Comparison of ENCODE assay signal across 11 mouse cellular contexts in the genomic region with DNA sequence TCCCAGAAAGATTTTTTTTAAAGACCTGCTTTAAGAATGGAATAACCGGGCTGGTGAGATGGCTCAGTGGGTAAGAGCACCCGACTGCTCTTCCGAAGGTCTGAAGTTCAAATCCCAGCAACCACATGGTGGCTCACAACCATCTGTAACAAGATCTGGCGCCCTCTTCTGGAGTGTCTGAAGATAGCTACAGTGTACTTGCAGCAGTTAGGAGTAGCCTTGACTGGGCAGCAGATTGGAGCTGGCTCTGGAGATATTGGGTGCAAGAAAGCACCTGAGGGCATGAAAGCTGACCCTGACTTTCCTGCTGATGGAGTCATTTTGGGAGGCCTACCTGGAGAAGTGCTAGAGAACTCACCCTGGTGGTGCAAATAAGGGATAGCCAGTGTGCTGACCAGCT. TPM values are rescaled to one million over a fixed set of nuclear protein-coding genes. Genes with fewer than 3 reads are reported as not detected.
A peak's percentile ranks its signal among the peaks of the same experiment; 100 is the strongest.
DNase-seq lines count a peak whose midpoint lies in the region; ATAC-seq and TF ChIP-seq lines count a peak whose summit lies in the region.
"Not testable (repeated sequence)": the region's sequence is repeated elsewhere in the genome, so short reads cannot be mapped to it uniquely, and the experiment has no call there.
"Had no signal": no experiment of that assay in that cellular context is flagged by ENCODE, and none has a peak within 500 bp of the region (broad histone marks: within the 10 kb centered on the region; RNA-seq: fewer than 3 reads in every experiment).

No protein-coding gene starts in this region.

- not testable (repeated sequence) for H3K4me2 ChIP-seq in forebrain, postnatal 0 days (ENCODE audit: low read depth); liver, embryonic 13.5 days; midbrain, postnatal 0 days (ENCODE audit: low read depth, low read length, poor library complexity, severe bottlenecking)

- not testable (repeated sequence) for H3K9ac ChIP-seq in forebrain, postnatal 0 days; liver, embryonic 13.5 days; midbrain, postnatal 0 days (replicated peaks; ENCODE audit: low read length, poor library complexity, severe bottlenecking)

- not testable (repeated sequence) for H3K4me3 ChIP-seq in E14TG2a.4 (replicated peaks; ENCODE audit: low read length); forebrain, postnatal 0 days (ENCODE audit: low read depth, low read length); kidney, adult 2 months (ENCODE audit: insufficient read depth, low read depth, low read length); liver, embryonic 13.5 days (replicated peaks); midbrain, postnatal 0 days (ENCODE audit: low read depth, low read length); thymus, adult 2 months (ENCODE audit: control insufficient read depth, insufficient read depth, low read length)

- H3K27me3 ChIP-seq in E14TG2a.4 (ENCODE audit: insufficient read depth, low read length); forebrain, postnatal 0 days (ENCODE audit: insufficient read depth, low read length); kidney, adult 2 months (replicated peaks; ENCODE audit: control insufficient read depth, insufficient read depth, low read length); liver, embryonic 13.5 days; midbrain, postnatal 0 days (ENCODE audit: insufficient read depth, low read length); thymus, adult 2 months (ENCODE audit: control insufficient read depth, insufficient read depth, low read length): not testable (repeated sequence)

- not testable (repeated sequence) for H3K9me3 ChIP-seq in E14TG2a.4 (ENCODE audit: low read length); forebrain, postnatal 0 days (ENCODE audit: low read length); liver, embryonic 13.5 days (replicated peaks); midbrain, postnatal 0 days (ENCODE audit: low read length)

- 68% methylated on average over 4 of the region's 4 CpGs for WGBS in forebrain, postnatal 0 days
- WGBS in kidney, adult 2 months: 63% methylated on average over 4 of the region's 4 CpGs
- WGBS in liver, embryonic 13.5 days (ENCODE audit: insufficient replicate concordance): 69% methylated on average over 4 of the region's 4 CpGs
- WGBS in midbrain, postnatal 0 days: 75% methylated on average over 4 of the region's 4 CpGs
- WGBS in thymus, adult 2 months: 83% methylated on average over 4 of the region's 4 CpGs

- peaks cover 23% of the 10 kb centered on the region for H3K4me1 ChIP-seq in E14TG2a.4 (replicated peaks; ENCODE audit: low read depth, low read length)
- H3K4me1 ChIP-seq in forebrain, postnatal 0 days (ENCODE audit: insufficient read depth); kidney, adult 2 months (ENCODE audit: control insufficient read depth, insufficient read depth, low read length); liver, embryonic 13.5 days (replicated peaks); midbrain, postnatal 0 days (ENCODE audit: insufficient read depth, low read length); thymus, adult 2 months (replicated peaks; ENCODE audit: control insufficient read depth, insufficient read depth, low read length): not testable (repeated sequence)

- TF ChIP-seq POLR2A in kidney, adult 2 months (IDR thresholded peaks at IDR 0.05; ENCODE audit: low read depth, low read length); thymus, adult 2 months (IDR thresholded peaks at IDR 0.05; ENCODE audit: control insufficient read depth, extremely low read depth, insufficient read depth, low read length, poor library complexity): not testable (repeated sequence)

- peak; percentile 46 for TF ChIP-seq CTCF in E14TG2a.4 (conservative IDR thresholded peaks at IDR 0.05; ENCODE audit: low read length)
- peak; percentile 53 for TF ChIP-seq CTCF in forebrain, postnatal 0 days (IDR thresholded peaks at IDR 0.05; ENCODE audit: low read depth)
- 0 out of 2 replicates have a peak, but pooled peaks have one; percentile 25 for TF ChIP-seq CTCF in kidney, adult 2 months (conservative IDR thresholded peaks at IDR 0.05; ENCODE audit: insufficient read depth, insufficient read length, low read depth, low read length)
- peak; percentile 46 for TF ChIP-seq CTCF in midbrain, postnatal 0 days (IDR thresholded peaks at IDR 0.05)
- TF ChIP-seq CTCF in thymus, adult 2 months (IDR thresholded peaks at IDR 0.05; ENCODE audit: borderline replicate concordance, control insufficient read depth, extremely low read depth, insufficient read depth, low read length, poor library complexity): peak; percentile 46; the same call in 1 of the 2 replicates

- not testable (repeated sequence) for H3K27ac ChIP-seq in forebrain, postnatal 0 days (ENCODE audit: low read depth, low read length); kidney, adult 2 months (ENCODE audit: insufficient read depth, low read depth, low read length); liver, embryonic 13.5 days; midbrain, postnatal 0 days (ENCODE audit: low read depth, low read length); thymus, adult 2 months (ENCODE audit: control insufficient read depth, insufficient read depth, low read length)

- not testable (repeated sequence) for ATAC-seq in forebrain, postnatal 0 days; midbrain, postnatal 0 days (ENCODE audit: low FRiP score)
- 0 out of 2 replicates have a peak, but pooled peaks have one; percentile 18 for ATAC-seq in liver, embryonic 13.5 days (ENCODE audit: low read depth)

- DNase-seq in ZHBTc4 (ENCODE audit: low read depth, low spot score): peak; percentile 37
- DNase-seq in forebrain, postnatal 0 days; kidney, adult 2 months; liver, embryonic 13.5 days; midbrain, postnatal 0 days (ENCODE audit: low spot score); thymus, adult 2 months: not testable (repeated sequence)

- peaks cover 99% of the 10 kb centered on the region for H3K36me3 ChIP-seq in E14TG2a.4 (ENCODE audit: insufficient read depth, low read length)
- H3K36me3 ChIP-seq in forebrain, postnatal 0 days (ENCODE audit: insufficient read depth): peaks cover 70% of the 10 kb centered on the region
- peaks cover 18% of the 10 kb centered on the region for H3K36me3 ChIP-seq in kidney, adult 2 months (ENCODE audit: control insufficient read depth, insufficient read depth, low read length)
- H3K36me3 ChIP-seq in liver, embryonic 13.5 days: peaks cover 89% of the 10 kb centered on the region
- peaks cover 40% of the 10 kb centered on the region for H3K36me3 ChIP-seq in midbrain, postnatal 0 days (ENCODE audit: insufficient read depth, low read length)
- H3K36me3 ChIP-seq in thymus, adult 2 months (ENCODE audit: control insufficient read depth, insufficient read depth, low read length): peaks cover 86% of the 10 kb centered on the region

RNA-seq across cellular contexts. Expression of gene Ephx3, which starts 26.2 kb away (rescaled TPM):
- total RNA-seq in forebrain, postnatal 0 days (2014; rRNA removed): 0.29 TPM in 1 of 2 replicates, not detected in the other
- polyA plus RNA-seq in forebrain, postnatal 0 days (2015; fragmentation: Nextera tagmentation; extraction: Ambion mirVana): 0.08 and 0.11 TPM in 2 replicates
- 1.3 TPM in 2 replicates for polyA plus RNA-seq in kidney, adult 2 months (2012; rRNA removed)
- polyA plus RNA-seq in liver, embryonic 13.5 days (2015; fragmentation: Nextera tagmentation; extraction: Ambion mirVana): not detected in 2 replicates
- total RNA-seq in midbrain, postnatal 0 days (2014; rRNA removed): 1.1 TPM in 2 replicates
- polyA plus RNA-seq in midbrain, postnatal 0 days (2015; fragmentation: Nextera tagmentation; extraction: Ambion mirVana): 0.70 and 0.80 TPM in 2 replicates
- 1.9 and 2.0 TPM in 2 replicates for polyA plus RNA-seq in thymus, adult 2 months (2012; rRNA removed)
- total RNA-seq: adrenal gland, postnatal 25 days had no signal
- polyA plus RNA-seq: limb, embryonic 12.5 days; macrophage had no signal

RNA-seq across cellular contexts. Expression of gene Notch3, which starts 48.9 kb away (rescaled TPM):
- total RNA-seq in forebrain, postnatal 0 days (2014; rRNA removed): 13.5 and 22.5 TPM in 2 replicates
- 2.3 and 3.3 TPM in 2 replicates for polyA plus RNA-seq in forebrain, postnatal 0 days (2015; fragmentation: Nextera tagmentation; extraction: Ambion mirVana)
- polyA plus RNA-seq in kidney, adult 2 months (2012; rRNA removed): 12.0 and 16.9 TPM in 2 replicates
- 0.45 and 0.48 TPM in 2 replicates for polyA plus RNA-seq in liver, embryonic 13.5 days (2015; fragmentation: Nextera tagmentation; extraction: Ambion mirVana)
- total RNA-seq in midbrain, postnatal 0 days (2014; rRNA removed): 42.4 and 43.9 TPM in 2 replicates
- 5.2 and 5.7 TPM in 2 replicates for polyA plus RNA-seq in midbrain, postnatal 0 days (2015; fragmentation: Nextera tagmentation; extraction: Ambion mirVana)
- polyA plus RNA-seq in thymus, adult 2 months (2012; rRNA removed): 63.0 and 72.7 TPM in 2 replicates
- polyA plus RNA-seq: inflammation-experienced regulatory T-cells, adult 6 months; macrophage had no signal
